Mouse (Mus musculus): ENCODE results near the gene Wdr59.

GRCm38 (mm10) chr8:111567571-111567970, 45.7 kb upstream of the Wdr59 start:
- TF ChIP-seq POLR2A (IDR thresholded peaks at IDR 0.05; ENCODE audit: extremely low read depth, insufficient read depth, low read length) (no peak), CTCF (IDR thresholded peaks at IDR 0.05; ENCODE audit: low read depth, low read length) (no peak)

All from liver, adult 2 months (tissue).